Mouse (Mus musculus) kidney, adult 2 months (tissue): ENCODE results near the gene D630003M21Rik. TPM values are rescaled to one million over a fixed set of nuclear protein-coding genes. Genes with fewer than 3 reads are reported as not detected.
A peak's percentile ranks its signal among the peaks of the same experiment; 100 is the strongest.

Experiments used
- DNase-seq: peaks from one replicate; pipeline ENCODE4 v3.0.0; 2021
- H3K27ac ChIP-seq: fragments of 200-500 bp; 2 replicates; pipeline ENCODE4 v1.5.1; 2012; ENCODE audit warnings: low read depth, low read length, control low read depth, inconsistent platforms; ENCODE audit not compliant: insufficient read depth
- H3K27me3 ChIP-seq: fragments of 200-500 bp; replicated peaks from 2 replicates; pipeline ENCODE4 v1.6.1; 2012; ENCODE audit warnings: mild to moderate bottlenecking, moderate library complexity, low read length, inconsistent platforms; ENCODE audit not compliant: control insufficient read depth, insufficient read depth
- H3K36me3 ChIP-seq: fragments of 200-500 bp; 2 replicates; pipeline ENCODE4 v1.6.1; 2012; ENCODE audit warnings: mild to moderate bottlenecking, moderate library complexity, low read length, inconsistent platforms; ENCODE audit not compliant: control insufficient read depth, insufficient read depth
- H3K4me1 ChIP-seq: fragments of 200-500 bp; 2 replicates; pipeline ENCODE4 v1.6.1; 2011; ENCODE audit warnings: low read length; ENCODE audit not compliant: control insufficient read depth, insufficient read depth
- H3K4me3 ChIP-seq: fragments of 200-500 bp; 2 replicates; pipeline ENCODE4 v1.5.1; 2011; ENCODE audit warnings: mild to moderate bottlenecking, low read depth, low read length, control low read depth; ENCODE audit not compliant: insufficient read depth
- CTCF ChIP-seq: fragments of 200-500 bp; conservative IDR thresholded peaks from 2 replicates; pipeline ENCODE4 v1.5.1; 2011; ENCODE audit warnings: low read depth, mild to moderate bottlenecking, control low read depth, low read length, moderate library complexity, mixed read lengths; ENCODE audit not compliant: insufficient read depth, insufficient read length
- POLR2A ChIP-seq: fragments of 200-500 bp; IDR thresholded peaks from one replicate; pipeline ENCODE4 v1.6.1; 2011; ENCODE audit warnings: low read depth, low read length, control low read depth
- WGBS: fragments of 180-500 bp; shearing (Covaris S2); methylation state at CpG from one replicate; pipeline ENCODE4 v1.1.7; 2018; 5-methylcytosine and 5-hydroxymethylcytosine counted together
- polyA plus RNA-seq: library from polyadenylated mRNA; depleted of rRNA; stranded (reverse); fragments of >200 nt; gene quantifications from 2 replicates; pipeline ENCODE4 v1.2.3, GENCODE M21; 2012

The D630003M21Rik gene
- polyA plus RNA-seq, 1 experiment, result 2.0 TPM

DNA sequence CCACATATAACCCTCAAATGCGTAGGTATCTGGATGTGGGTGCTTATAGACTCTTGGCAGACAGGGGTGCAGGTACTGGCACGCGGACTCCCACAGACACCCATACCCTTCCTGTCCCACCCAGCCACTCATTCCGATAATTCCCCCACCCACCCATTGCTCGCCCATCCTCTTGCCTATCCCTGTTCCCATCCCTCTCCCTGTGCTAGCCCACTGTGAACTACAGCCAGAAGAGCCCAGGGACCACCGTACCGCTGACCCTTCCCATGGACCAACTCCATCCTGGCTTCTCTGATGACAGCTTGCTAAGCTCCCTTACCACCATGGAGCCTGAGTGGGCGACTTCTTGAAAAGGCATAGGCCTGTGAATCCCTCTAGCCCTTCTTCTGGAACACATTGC is 82.1 kb downstream of the D630003M21Rik start:
- Histone ChIP-seq H3K4me3 (no peak overlapping the region), H3K36me3 (no peaks in the 10 kb centered on the region), H3K27me3 (no peaks in the 10 kb centered on the region), H3K27ac (no peak overlapping the region), H3K4me1 (peaks cover 13% of the 10 kb centered on the region; the same call in 1 of the 2 replicates)
- WGBS, result 96% methylated on average over 8 of the region's 8 CpGs
- no peak for TF ChIP-seq CTCF
- TF ChIP-seq POLR2A, result no peak
- DNase-seq, result no peak

DNA sequence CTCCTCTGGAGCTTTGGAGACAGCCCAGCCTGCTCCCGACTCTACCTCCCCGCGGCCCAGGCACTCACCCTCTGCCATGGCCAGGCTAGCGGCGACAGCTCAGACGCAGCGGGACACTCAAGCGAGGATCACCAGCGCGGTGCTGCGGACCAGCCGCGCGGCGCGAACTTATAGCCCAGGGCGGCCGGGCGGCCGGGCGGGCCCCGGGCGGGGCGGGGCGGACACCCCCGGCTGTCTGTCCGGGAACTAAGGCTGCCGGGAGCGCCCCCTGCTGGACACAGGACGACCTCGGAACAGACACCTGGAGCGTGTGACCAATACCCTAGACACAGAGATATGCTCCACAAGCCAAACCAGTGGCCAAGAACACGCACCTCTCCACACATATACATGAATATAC is 82.8 kb downstream of the D630003M21Rik start, which contains the start of gene Tgm2:
Gene Tgm2, minus strand, starts transcription at position 214 of the 400 bp plus-strand sequence.
- H3K4me3 ChIP-seq, result peak within 1 kb of the TSS; percentile 78
- H3K27me3 ChIP-seq, result no peaks in the 10 kb centered on the region
- H3K36me3 ChIP-seq, result no peaks in the 10 kb centered on the region
- peaks cover 13% of the 10 kb centered on the region; the same call in 1 of the 2 replicates for H3K4me1 ChIP-seq
- H3K27ac ChIP-seq, result peak within 1 kb of the TSS; percentile 77
- DNase-seq, result peak; percentile 96
- WGBS, result under 1% methylated on average over 33 of the region's 33 CpGs
- peak; percentile 73 for TF ChIP-seq CTCF
- peak; percentile 71 for TF ChIP-seq POLR2A

DNA sequence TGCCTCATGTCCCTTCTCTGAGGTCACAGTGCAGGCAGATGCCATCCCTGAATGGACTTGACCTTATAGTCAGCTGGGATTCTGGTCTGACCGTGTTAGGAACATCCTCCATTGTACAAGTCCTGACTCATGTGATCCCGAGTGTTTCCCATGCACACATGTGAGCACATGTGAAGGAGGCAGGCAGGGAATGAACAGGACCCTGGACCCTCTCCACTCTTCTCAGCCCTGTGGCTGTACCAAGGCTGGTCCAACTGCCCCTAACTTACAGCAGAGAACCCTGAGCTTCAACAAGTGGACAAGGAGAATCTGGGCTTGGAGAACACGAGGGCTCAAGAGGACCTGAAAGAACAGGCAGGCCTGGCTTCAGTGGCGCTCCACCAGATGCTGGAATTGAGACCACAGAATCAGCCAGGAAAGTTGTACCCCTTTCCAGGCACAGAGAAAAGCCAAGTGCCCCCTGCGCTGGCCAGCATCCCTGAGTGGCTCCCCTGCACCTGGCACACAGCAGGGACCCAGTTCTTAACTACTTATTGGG is 83.4 kb downstream of the D630003M21Rik start:
- WGBS, result 42% methylated on average over 5 of the region's 5 CpGs
- no peaks in the 10 kb centered on the region for H3K36me3 ChIP-seq
- peaks cover 18% of the 10 kb centered on the region; the same call in 1 of the 2 replicates for H3K4me1 ChIP-seq
- DNase-seq, result no peak
- no peak for TF ChIP-seq POLR2A
- peak overlapping the region; percentile 77 for H3K27ac ChIP-seq
- peak overlapping the region; percentile 78 for H3K4me3 ChIP-seq
- no peaks in the 10 kb centered on the region for H3K27me3 ChIP-seq

DNA sequence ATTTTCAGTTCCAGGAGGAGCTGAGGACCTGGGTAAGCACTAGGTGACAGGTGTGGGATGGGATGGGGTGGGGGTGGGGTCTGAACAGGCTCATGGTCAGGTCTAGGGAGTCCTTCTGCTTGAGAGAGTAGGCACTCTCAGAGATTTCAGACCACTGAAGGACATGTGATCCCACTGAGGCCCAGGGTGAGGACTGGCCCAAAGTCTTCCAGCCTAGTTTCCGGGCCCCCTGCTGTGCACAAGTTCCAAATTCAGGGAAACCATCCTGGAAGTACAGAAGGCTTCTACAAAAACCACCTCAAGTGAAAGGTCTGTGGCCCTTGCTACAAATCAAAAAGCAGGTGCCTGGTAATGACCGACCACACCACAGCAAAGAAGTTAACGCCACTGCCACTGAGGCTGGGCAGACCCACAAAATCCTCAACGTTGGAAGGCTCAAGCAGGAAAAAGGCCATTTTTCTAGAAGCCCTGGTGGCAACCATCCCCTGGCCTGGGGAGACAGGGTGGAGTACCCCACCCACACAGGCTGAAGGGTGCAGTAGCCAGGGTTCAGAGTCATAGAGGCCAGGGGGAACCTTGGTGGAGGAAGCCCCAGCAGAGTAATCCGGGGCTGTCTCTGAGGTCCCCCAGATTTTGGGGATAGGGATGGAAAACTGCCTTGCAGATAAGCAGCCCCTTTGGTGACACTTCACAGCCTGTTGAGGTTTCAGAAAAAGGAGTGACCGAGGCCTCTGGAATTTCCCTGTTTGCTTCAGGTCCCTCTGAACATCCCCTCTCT is 84.1 kb downstream of the D630003M21Rik start:
- DNase-seq, result no peak
- Histone ChIP-seq H3K27ac (peak overlapping the region; percentile 77; the same call in 1 of the 2 replicates), H3K27me3 (no peaks in the 10 kb centered on the region), H3K4me1 (peaks cover 24% of the 10 kb centered on the region; the same call in 1 of the 2 replicates), H3K4me3 (peak overlapping the region; percentile 78), H3K36me3 (no peaks in the 10 kb centered on the region)
- TF ChIP-seq CTCF (no peak), POLR2A (no peak)
- WGBS, result 64% methylated on average over 6 of the region's 6 CpGs

DNA sequence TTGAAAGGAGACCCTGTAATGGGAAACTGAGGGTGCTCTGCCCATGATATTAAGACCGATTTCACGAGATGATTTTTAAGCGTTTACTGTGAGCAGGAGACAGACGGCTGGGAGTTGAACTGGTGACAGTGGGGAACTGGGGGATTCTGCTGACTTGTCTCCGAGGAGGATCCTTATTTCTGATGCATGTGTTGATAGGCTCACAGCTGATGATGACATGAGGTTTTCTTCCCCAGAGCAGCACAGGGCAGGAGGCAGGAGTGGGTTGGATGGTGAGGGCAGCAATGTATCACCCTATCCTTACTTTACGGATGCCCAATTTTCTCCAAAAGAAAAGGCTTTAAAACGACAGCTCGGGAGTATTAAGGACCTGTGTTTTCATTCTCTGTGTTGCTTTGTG is 84.8 kb downstream of the D630003M21Rik start:
- Histone ChIP-seq H3K4me1 (peaks cover 24% of the 10 kb centered on the region; the same call in 1 of the 2 replicates), H3K36me3 (no peaks in the 10 kb centered on the region), H3K4me3 (peak overlapping the region; percentile 11; the same call in 1 of the 2 replicates), H3K27me3 (no peaks in the 10 kb centered on the region), H3K27ac (0 out of 2 replicates have a peak overlapping the region, but pooled peaks have one; percentile 10)
- TF ChIP-seq CTCF, result no peak
- WGBS, result 55% methylated on average over 8 of the region's 8 CpGs
- no peak for DNase-seq

DNA sequence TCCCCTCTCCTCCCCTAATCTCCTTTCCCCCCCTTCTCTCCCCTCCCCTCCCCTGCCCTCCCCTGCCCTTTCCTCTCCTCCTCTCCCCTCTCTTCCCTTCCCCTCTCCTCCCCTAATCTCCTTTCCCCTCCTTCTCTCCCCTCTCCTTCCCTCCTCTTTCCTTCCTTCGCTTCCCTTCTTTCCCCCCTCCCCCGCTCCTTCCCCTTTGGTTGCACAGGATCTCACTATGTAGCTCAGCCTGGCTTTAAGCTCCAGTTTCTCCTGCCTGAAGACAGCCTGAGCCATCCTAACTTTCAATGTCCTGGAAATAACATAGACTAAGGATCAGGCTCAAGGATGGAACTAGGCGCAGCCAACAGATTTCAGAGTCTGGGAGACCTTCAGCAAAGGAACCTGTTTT is 85.2 kb downstream of the D630003M21Rik start:
- 66% methylated on average over 3 of the region's 3 CpGs for WGBS
- no peak for DNase-seq
- Histone ChIP-seq H3K27me3 (no peaks in the 10 kb centered on the region), H3K4me1 (peaks cover 24% of the 10 kb centered on the region; the same call in 1 of the 2 replicates), H3K27ac (0 out of 2 replicates have a peak overlapping the region, but pooled peaks have one; percentile 10), H3K36me3 (no peaks in the 10 kb centered on the region), H3K4me3 (no peak overlapping the region)
- no peak for TF ChIP-seq CTCF
- no peak for TF ChIP-seq POLR2A

DNA sequence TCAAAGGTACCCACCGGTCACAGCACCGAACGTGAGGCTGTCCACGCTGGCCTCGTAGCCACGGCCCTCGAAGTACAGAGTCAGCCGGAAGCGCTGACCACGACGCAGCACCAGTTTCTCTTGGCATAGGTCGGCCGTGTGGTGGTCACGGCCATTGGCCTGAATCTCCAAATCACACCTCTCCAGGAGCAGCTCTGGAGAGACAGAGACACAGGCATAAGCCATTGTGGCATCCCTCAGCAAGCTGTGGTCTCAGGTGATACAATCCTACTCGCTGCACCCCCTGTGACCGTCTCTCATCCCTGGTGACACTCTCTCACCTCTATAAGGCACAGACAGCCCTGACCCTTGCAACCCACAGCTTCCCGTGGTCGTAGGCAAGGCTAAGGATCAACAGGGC is 86.0 kb downstream of the D630003M21Rik start:
- H3K4me3 ChIP-seq, result no peak overlapping the region

More for the DNA sequence above, 86.0 kb downstream of the D630003M21Rik start:
- H3K36me3 ChIP-seq, result no peaks in the 10 kb centered on the region; the same call in 1 of the 2 replicates
- H3K4me1 ChIP-seq, result peaks cover 24% of the 10 kb centered on the region; the same call in 1 of the 2 replicates
- H3K27me3 ChIP-seq, result no peaks in the 10 kb centered on the region
- no peak overlapping the region for H3K27ac ChIP-seq
- 70% methylated on average over 18 of the region's 18 CpGs for WGBS
- TF ChIP-seq POLR2A, result no peak
- TF ChIP-seq CTCF, result no peak
- DNase-seq, result no peak
